Mouse (Mus musculus) thymus, postnatal 14 days (tissue): ENCODE data around the gene Cat.

Experiments used
- DNase-seq: peaks from one replicate; pipeline ENCODE4 v3.0.0; 2021

The Cat gene

DNA sequence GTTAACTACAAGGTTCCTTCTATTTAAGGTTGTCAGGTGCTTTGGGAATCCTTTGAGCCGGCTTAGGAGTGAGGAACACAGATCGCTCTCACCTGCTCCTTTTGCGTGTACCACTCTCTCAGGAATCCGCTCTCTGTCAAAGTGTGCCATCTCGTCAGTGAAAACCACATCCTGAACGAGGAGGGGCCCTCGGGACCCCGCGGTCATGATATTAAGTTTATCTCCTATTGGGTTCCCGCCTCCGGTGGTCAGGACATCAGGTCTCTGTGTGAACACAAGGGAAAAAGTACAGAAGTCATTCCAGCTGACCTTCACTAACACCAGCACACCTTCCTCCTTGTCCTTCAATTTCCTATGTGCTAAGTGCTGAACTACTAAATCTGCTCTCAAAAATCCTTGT is 8.3 kb downstream of the Cat start:
- DNase-seq = peak; percentile 43

DNA sequence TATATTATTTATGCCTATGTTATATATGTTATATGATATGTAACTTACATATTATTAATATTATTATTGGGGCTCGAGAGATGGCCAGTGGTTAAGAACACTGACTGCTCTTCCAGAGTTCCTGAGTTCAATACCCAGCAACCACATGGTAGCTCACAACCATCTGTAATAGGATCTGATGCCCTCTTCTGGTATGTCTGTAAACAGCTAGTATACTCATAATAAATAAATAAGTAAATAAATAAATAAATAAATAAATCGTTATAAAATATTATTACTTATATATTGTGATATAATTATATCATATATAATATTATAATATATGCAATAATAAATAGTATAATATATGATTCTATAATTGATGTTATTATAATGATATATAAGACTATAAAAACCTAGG is 8.8 kb downstream of the Cat start:
- DNase-seq = no peak

DNA sequence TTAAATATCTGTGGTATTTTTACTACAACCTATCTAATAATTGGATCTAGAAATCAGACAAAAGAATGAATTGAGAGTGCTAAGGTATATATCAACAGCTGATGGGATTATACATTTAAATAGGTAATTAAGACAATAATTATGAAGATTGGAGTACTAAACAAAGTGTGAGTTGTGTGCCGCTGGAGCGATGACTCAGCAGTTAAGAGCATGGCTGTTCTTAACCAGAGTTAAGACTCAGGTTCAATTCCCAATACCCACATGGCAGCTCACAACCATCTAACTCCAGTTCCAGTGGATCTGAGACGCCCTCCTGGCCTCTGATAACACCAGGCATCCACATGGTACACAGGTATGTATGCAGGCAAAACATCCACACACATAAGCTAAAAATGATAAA is 11.6 kb downstream of the Cat start:
- DNase-seq = no peak

DNA sequence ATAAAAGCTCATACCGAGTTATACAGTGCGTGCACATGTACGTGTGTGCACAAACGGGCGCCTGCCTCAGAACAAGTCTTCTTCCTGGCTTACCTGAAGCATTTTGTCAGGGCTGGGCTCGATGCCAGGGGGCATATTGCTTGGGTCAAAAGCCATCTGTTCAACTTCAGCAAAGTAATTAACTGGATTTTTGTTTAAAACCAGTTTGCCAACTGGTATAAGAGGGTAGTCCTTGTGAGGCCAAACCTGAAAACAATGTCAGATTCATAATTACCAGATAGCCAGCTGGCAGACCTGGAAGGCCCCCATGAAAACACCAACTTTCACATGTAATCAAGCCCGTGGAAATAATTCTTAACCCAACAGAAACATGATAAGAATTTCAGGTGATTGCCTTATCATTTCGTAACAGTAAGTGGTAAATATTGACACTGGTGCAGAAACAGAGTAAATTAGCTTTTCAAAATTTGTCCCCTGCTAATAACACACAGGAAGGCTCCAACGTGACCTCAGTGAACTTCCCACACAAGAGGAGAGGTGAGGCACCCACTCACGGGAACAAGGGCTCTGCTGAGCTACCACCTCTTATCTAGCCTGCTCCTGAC is 17.9 kb downstream of the Cat start:
- DNase-seq = no peak

DNA sequence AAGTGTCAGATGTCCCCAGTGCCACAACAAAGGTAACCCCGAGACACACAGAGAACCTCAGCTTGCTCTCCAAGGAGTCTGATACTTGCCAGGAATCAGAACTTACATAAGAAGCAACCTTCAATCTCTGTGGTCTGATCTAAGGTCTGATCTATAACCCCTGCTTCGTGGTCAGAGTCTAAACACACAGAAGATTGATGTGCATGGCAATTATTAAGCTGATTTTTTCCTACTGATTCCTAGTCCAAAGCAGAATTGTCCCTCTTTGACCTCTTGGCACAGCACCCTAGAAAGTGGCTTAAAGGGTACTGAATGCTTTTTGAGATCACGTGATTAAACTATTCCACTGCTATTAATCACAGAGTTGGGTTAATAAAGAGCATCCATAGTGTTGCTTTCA is 18.7 kb downstream of the Cat start:
- no peak for DNase-seq

DNA sequence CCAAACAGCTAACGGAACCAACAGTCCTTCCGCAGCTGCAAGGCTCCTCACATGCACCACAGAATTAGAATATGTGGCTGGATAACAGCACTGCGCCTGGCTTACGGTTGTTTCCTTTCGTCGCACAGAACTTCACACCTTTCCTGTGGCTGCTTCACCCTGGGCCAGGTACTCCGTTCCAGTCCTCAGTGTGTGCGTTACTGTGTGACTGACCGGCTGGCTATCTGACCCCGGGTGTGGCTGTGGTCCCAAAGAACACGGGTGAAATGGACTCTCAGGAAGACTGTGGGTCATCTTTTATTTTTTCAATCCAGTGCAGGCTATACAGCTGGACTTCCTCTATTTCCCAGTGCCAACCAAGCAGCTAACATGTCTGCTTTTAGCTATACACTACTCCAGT is 19.5 kb downstream of the Cat start:
- no peak for DNase-seq

DNA sequence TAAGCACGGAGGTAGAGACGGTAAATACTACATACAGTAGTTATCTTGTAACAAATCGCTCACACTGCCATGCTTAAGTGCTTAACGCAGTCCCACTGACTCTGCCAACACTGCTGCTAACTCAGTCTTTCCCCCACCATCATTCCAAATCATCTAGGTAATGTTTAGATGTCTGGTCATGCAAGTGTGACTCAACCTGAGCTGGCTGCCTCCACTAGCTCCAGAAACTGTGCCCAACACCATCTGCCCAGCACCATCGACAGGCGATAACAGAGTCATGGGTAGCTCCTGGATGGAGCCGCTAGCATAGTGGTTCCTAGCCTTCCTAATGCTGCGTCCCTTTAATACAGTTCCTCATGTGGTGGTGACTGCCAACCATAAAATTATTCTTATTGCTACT is 20.4 kb downstream of the Cat start:
- no peak for DNase-seq

DNA sequence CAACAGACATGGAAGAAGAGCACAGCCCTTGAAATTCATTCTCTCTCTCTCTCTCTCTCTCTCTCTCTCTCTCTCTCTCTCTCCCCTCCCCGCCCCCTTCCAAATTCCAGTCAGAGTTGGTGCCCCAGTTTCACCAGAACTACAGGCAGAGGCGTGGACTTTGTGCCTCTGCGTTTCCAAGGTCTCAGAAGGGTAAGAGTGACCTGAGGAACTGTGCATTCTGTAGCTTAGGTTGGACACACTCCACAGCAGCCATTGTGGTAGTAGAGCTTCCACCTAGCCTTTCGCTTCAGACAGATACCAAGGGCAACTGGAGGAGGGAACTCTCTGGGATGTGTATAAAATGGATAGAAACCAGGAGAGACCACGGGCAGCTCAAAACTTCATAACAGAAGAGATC is 22.2 kb downstream of the Cat start:
- no peak for DNase-seq

DNA sequence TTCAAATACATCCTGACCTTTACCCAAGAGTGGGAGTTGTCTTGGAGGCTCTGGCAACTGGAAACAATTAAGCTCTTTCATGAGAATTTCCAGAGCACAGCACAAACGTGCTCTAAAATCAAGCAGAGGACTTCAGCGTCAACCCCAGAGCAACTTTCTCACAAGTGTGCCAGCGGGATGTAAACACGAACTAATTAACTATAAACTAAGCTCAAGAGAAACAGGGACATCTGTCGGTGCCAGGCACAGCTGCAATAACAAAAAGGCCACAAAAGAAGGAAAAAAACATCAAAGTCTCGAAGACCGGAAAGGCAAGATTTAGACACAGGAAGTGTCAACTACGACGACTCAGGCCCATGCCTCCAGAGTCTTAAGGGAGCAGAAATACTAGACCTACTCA is 23.2 kb downstream of the Cat start:
- DNase-seq = no peak

DNA sequence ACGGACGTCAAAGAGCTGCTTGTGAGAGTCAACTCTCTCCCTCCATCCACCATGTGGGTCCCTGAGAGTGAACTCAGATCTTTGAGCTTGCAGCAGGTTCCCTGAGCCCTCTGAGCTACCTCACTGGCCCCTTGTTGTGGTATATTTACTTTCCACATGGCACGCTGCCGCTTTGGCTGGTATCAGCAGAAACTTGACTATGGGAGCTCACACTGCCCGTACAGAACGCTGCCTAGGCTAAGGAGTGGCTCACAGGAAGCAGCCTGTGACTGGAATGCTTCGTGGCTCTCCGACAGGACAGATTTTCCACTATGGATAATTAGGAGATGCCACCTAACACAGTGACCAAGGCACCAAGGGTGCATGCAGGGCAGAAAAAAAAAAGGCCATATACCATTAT is 23.8 kb downstream of the Cat start:
- DNase-seq = no peak

DNA sequence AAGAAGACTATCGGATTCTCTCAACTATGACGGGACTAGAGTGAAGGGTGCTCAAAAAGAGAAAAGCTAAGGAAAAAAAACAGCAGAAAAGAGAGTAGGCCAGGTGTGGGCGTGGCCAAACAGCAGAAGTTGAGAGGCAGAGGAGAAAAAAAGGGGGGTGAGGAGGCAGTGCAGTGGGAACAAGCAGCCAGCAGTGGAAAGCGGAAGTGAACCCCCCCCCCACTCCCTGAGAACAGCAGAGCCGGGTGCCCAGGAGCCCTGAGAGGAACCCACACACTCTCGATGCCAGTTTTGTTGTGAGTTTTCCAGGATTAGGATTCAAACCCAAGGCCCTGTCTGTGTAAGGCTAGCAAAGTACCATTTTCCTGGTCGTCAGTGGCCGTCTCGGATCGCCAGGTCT is 25.9 kb downstream of the Cat start:
- DNase-seq = no peak

DNA sequence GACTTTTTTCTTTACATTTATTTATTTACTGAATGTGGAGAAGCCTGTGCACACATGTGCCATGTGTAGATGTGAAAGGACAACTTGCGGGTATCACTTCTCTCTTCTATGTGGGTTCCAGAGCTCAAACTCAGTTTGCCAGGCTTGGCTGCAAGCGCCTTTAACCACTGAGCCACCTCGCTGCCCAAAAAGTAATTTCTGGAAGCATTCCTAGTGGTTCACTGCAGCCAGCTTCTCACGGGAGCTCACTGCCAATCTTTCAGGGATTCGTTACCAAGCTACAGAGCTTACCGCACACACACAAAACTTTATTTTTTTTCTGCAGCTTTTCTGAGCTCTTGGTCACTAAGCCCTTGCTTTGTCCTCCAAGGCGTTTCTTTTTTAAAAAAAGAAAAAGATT is 27.3 kb downstream of the Cat start:
- DNase-seq = no peak

DNA sequence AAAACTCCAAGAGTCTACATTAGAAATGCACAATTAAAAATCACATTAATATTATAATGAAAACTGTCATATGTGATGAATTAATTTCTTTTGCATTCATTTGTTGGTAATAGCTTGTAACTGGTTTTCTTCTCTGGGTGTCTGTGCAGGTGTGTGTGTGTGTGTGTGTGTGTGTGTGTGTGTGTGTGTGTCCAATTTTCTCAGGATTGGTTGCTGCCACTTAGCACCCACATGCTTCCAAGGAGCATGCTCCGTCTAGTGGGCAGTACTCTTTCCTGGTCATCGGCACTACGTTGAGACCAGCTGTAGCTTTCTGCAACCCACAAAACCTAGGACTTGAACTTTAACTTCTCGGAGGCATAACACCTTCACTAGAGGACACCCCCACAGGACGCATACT is 27.9 kb downstream of the Cat start:
- no peak for DNase-seq

DNA sequence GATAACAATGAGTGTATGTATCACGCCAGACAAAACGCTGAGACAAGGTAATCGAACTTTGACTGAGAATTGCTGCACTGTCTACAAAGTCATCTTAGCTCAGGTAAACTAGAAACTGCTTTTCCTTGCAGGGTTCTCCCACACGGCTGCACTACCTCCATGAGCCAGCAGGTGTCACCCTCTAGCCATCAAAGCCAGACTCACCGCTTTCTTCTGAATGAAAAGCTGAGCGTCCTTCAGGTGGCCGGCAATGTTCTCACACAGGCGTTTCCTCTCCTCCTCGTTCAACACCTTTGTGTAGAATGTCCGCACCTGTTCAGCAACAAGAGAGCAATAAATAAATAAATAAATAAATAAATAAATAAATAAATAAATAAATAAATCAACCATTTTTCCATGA is 28.3 kb downstream of the Cat start:
- peak; percentile 87 for DNase-seq

DNA sequence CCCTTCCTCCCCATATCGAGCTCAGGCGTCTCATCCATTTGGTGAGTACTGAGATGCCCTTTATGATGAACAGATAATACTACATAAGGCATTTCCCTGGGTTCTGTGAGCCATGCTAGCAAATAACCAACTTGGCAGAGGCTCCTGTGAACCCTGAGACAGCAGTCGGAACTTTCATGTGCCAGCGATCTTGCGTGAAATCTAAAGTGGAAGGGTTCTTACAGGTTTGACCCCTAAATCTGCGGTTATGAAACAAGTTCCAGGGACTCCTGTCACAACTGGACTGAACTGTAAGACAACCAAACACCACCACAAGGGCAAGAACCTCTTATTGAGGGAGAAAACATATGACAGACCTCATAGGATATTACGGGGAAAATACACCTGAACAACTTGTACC is 29.2 kb downstream of the Cat start:
- no peak for DNase-seq

DNA sequence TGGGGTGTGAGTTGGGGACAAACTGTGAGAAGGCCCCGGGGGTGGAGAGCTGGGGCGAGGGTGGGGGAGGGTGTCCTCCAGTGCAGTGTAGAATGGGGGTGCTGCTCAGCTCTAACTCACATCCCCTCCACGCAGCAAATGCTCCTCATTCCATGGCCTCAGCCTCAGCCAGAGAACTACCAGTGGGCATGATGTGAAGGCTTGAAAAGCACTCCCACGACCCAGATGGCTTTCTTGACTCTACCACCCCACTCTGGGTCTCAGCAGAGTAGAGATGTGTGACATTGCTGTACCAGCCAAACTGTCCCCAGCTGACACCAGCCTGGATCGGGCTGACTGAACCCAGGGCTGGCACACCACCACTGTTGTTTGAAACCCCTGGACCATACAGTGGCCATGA is 32.4 kb downstream of the Cat start:
- no peak for DNase-seq

DNA sequence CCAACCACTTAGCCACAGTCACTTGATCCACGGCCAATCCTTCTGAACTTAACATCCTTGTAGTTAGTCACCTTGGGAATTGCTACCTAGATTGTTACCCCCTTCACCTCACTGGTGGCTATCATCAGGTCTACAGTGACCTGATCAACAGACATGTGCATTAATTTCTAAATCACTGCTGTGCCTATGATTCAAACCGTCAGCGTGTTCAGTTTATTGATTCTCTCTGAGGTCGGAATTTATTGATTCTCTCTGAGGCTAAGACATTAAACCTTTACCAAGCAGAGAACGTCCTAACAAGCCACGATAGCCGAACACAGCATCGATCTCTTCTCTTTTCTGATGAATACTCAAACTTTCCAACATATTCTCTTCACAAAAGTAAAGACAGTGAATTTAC is 34.7 kb downstream of the Cat start:
- no peak for DNase-seq

DNA sequence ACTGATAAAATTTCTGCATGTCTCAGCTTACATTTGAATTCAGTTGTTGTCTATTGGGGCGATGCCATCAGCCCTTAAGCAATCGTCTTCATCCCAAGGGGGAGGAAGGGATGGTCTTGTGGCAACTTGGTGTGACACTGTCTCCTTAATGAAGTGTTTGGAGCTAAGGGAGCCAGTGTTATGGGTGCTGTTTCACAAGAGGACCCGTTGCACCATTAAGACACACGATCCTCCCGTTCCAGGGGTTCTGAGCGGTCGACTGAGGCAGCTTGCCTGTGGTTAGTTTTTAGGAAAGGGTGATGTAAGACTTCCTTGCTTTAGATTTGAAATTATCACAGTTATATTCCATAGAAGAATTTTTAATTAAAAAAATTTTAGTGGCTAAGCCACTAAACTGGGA is 35.1 kb downstream of the Cat start:
- no peak for DNase-seq

DNA sequence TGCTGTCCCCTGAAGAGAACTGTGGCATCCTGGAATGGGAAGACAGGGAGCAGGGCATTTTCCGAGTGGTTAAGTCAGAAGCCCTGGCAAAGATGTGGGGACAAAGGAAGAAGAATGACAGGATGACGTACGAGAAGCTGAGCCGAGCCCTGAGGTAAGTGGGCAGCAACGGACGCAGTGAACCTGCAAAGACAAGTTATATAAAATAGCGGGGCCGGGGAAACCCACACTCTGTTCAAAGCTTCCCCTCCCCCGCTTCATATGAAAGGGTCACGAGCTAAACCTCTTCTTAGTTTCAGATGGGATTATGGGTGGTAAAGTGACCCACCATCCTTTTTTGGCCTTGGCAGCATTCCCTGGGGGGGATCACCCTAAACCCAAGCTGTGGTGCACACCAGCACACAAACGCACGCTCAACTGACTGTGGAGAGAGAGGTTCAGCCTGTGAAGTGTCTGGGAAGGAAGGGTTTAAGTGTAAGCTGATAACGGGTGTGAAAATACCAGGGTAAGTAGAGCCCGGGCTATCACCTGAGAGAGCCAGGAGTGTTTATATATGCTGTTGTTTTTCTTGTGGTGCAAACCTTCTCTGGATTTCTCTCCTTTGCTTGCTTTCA is 35.9 kb downstream of the Cat start:
- DNase-seq = no peak

DNA sequence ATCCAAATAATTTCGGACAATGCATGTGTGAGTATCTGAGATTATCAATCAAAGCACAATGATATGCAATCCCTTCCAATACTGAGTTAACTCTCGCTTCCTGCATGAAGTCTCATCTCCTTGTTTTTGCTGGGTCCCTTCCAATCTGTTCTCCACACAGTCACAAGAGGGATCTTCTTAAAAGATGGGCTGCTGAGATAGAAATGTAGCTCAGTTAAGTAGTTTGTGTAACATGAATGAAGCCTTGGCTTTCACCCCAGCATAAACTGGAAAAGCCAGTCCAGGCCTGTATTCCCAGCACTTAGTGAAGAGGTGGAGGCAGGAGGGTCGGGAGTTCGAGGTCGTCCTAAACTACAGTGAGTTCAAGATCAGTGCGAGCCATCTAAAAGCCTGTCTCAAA is 38.6 kb downstream of the Cat start:
- no peak for DNase-seq

DNA sequence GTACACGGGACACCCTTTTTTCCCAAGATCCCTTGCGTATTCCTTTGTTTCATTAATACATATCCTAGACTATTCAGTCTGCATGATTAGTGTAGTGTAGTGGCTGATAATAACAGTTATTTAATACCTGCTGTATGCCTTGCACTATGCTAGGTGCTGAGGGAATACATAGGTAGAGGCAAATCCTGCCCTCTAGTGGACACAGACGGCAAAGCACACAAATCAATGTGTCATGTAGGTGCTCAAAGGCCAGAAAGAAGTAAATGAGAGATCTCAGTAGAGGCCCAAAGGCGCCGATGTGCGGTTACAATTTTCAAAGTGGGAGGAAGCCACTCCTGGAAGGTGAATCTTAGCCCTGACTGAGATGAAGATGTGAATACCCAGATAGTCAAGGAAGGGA is 39.2 kb downstream of the Cat start:
- DNase-seq = peak; percentile 59

DNA sequence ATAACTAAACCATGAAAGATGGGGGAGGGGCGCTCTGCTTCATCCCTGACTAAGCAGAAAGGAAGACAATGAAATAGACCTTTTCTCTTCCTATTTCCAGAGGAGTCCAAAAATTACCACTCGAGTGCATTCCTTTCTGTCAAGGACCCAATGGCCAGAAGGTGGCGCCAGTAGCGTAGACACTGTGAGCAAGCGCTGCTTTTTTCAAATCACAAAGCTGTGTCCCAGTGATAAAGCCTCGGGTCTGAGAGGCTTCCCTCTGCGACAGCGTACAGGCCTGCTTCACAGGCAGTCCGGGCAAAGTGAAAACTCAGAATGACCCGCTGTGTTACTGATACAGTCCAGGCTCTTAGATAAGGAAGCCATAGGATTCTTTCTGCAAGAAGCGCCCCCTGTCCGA is 45.2 kb downstream of the Cat start:
- peak; percentile 74 for DNase-seq

DNA sequence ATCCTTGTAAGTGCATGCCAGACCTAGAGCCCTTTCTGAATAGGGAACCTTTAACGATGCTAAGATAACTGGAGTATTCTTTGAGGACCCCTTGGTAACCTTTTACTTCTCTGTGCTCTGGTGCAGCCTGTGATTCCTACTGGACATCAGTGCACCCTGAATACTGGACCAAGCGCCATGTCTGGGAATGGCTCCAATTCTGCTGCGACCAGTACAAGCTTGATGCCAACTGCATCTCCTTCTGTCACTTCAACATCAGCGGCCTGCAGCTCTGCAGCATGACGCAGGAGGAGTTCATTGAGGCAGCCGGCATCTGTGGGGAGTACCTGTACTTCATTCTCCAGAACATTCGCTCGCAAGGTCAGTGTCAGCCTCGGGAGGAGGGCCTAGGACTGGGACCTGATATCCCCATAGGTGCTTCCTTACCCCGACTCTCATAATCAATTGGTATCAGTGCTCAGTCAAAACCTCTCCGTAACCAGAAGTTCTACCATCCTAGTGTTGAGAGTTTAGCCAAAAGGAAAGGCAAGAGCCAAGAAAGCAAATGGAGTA is 45.8 kb downstream of the Cat start:
- DNase-seq = no peak

DNA sequence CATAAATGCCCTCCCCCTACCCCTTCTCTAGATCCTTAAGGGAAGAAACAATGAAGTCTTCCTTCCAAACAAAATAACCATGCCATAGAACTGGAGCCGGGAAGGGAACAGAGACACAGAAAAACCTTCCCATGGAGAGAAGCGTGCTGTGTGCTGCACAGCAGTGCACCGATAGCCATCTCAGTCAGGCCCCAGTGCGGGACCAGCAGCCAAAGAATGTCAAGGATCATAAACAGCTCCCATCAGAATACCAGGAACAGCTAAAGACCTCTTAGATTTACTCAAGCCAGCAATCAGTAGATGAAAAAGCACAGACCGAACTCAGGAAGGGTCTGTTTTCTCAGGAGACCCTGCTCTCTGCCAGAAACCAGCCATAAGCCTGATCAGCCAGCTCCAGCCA is 48.4 kb downstream of the Cat start:
- DNase-seq = no peak

DNA sequence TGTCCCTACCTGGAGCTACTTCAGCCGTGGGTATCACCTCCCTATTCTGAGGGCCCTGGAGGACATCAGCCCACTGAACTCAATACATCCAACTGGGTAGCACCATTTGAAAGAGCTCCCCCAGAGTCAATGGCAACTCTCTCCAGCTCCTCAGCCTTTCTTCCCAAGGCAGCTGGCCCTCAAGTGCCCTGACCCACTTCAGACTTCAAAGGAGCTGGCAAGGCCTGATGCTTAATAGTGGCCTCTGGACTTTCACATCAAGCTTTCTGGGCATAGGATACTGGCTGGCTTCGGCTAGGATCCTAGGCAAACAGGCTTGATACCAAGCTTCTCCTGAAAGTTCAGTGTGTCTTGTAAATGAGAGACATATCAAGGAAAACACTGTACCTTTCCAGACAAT is 49.9 kb downstream of the Cat start:
- DNase-seq = no peak
